Mouse (Mus musculus) gastrocnemius, postnatal 4 days (tissue): ENCODE measurements around the gene Cop1. TPM values are rescaled to one million over a fixed set of nuclear protein-coding genes. Genes with fewer than 3 reads are reported as not detected.

ENCODE experiments used
- microRNA-seq: library from miRNA; unstranded; fragments of <30 nt; microRNA quantifications from one replicate; pipeline ENCODE4 v1.2.0, GENCODE M21; 2021
- total RNA-seq, 2 experiments: library from RNA; stranded (reverse); gene quantifications; 2 replicates each; pipeline ENCODE4 v1.2.3; 2021

Cop1 gene
- total RNA-seq, 2 experiments from 2014 or later: 107 to 128 TPM

Small RNAs within 50 kb of the gene (microRNA-seq; reads per million reads assigned to microRNA genes)
- gene Mir1843b: 43.4 reads per million, percentile 42 among the genes with 10 or more reads in this experiment
